Mouse (Mus musculus): Measurements from ENCODE around the gene Traf7. TPM values are rescaled to one million over a fixed set of nuclear protein-coding genes. Genes with fewer than 3 reads are reported as not detected.

Gene Traf7
- polyA plus RNA-seq, 1 experiment from 2014 or later: 103 TPM

DNA sequence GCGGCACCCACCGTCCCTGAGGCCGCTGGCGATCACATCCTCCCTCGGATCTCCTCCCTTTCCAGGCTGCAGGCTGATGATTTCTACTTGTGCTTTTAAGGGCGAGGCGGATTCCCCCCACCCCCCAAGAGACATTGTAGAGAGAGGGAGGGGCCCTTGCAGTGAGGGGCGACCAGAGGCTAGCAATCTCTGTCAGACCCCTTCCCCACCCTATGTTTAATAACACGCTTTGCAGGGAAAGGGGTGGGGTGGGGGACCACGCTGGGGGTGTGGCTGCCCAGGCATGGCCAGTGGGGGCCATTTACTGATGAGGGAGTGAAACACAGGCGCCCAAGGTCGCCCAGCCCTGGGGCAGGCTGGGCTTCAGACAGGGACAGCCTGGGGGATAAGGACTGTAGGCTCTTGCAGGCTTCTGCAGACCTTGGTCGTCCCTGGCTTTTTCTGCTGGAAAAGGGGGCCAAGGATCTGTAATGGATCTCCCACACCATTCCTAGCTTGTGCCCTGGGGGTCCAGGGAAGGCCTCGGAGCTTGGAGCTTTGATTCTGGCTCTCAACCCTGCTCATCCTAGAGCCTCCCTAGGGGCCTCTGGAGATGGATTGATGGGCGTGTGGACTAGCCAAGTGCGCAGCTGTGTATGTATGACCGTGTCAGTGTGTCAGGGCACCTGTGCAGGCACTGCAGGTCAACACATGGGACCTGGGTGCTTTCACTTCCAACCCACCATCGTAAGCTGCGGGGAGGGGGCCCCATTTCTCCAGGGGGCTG lies 38.3 kb downstream of the Traf7 start:
- no peaks in the 10 kb centered on the region for H3K27me3 ChIP-seq (ENCODE audit: control insufficient read depth, insufficient read depth, low read depth, low read length)
- H3K9me3 ChIP-seq (replicated peaks; ENCODE audit: control insufficient read depth, low read length, poor library complexity, severe bottlenecking): no peaks in the 10 kb centered on the region
- H3K36me3 ChIP-seq (ENCODE audit: control insufficient read depth, insufficient read depth, low read length): no peaks in the 10 kb centered on the region
- peak overlapping the region; percentile 59 for H3K4me3 ChIP-seq (ENCODE audit: low read depth, low read length)
- H3K27ac ChIP-seq (ENCODE audit: low read length): peak overlapping the region; percentile 85
- WGBS: 11% methylated on average over 18 of the region's 19 CpGs
- ATAC-seq: peak; percentile 26
- H3K9ac ChIP-seq (ENCODE audit: low read depth, low read length): peak overlapping the region; percentile 82
- H3K4me1 ChIP-seq (ENCODE audit: control insufficient read depth, insufficient read depth, low read length): peaks cover 37% of the 10 kb centered on the region
- peak overlapping the region; percentile 93 for H3K4me2 ChIP-seq (ENCODE audit: low read length)

DNA sequence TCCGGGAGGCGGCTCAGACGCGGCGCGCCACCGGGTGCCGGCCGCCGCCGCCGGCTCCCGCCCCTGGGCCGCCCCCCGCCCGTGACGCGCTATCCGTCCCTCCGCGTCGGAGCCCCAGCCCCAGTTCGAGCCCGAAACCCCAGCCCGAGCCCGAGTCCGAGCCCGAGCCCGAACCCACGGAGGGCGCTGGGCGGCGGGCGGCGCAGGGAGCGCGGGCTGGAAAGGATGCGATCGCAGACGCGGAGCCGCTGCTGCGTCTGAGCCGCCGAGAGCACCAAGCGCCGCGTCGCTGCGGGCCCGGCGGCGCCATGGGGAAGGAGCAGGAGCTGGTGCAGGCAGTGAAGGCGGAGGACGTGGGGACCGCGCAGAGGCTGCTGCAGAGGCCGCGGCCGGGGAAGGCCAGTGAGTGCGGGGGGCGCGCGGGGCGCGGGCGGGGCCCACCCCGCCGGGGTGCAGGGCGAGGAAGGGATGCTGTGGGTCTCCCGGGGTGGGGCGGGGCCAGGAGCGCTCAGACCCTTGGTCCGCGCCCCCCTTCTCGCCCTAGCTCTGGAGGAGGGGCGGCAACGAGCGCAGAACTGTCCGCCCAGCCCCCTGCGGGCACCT lies 39.0 kb downstream of the Traf7 start:
- peak; percentile 81 for ATAC-seq
- Histone ChIP-seq H3K4me2 (ENCODE audit: low read length) (peak overlapping the region; percentile 93), H3K27me3 (ENCODE audit: control insufficient read depth, insufficient read depth, low read depth, low read length) (no peaks in the 10 kb centered on the region), H3K36me3 (ENCODE audit: control insufficient read depth, insufficient read depth, low read length) (no peaks in the 10 kb centered on the region), H3K9ac (ENCODE audit: low read depth, low read length) (peak overlapping the region; percentile 82), H3K4me3 (ENCODE audit: low read depth, low read length) (peak overlapping the region; percentile 59), H3K9me3 (replicated peaks; ENCODE audit: control insufficient read depth, low read length, poor library complexity, severe bottlenecking) (no peaks in the 10 kb centered on the region), H3K4me1 (ENCODE audit: control insufficient read depth, insufficient read depth, low read length) (peaks cover 35% of the 10 kb centered on the region), H3K27ac (ENCODE audit: low read length) (peak overlapping the region; percentile 85)
- under 1% methylated on average over 28 of the region's 81 CpGs for WGBS

DNA sequence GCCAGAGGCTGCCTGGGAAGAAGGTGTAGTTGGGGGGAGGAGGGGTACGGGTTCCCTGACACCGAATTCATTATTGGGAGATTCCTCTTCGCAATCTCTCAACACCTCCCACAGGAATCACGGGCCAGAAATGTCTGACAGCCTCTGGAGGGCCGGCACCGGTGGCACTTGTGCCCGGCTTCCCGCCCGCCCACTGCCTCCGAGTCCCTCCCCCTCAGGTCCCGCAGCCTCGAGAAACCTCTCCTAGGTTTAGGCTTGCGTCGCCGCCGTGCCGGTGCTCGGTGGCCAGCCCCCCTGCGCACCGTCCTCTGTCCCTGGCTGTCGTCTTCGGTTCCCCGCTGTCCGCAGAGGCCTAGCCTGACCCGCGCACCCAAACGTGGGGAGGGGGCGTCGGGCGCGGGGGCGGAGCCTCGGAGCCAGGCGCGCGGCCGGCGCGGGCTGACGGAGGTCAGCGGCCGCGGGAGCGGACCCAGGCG lies 39.5 kb downstream of the Traf7 start, which contains the start of gene Caskin1:
Caskin1 (plus strand) TSS at position 416 of the 476 bp plus-strand sequence.
- Histone ChIP-seq H3K4me3 (ENCODE audit: low read depth, low read length) (peak within 1 kb of the TSS; percentile 59), H3K4me1 (ENCODE audit: control insufficient read depth, insufficient read depth, low read length) (peaks cover 35% of the 10 kb centered on the region)

DNA sequence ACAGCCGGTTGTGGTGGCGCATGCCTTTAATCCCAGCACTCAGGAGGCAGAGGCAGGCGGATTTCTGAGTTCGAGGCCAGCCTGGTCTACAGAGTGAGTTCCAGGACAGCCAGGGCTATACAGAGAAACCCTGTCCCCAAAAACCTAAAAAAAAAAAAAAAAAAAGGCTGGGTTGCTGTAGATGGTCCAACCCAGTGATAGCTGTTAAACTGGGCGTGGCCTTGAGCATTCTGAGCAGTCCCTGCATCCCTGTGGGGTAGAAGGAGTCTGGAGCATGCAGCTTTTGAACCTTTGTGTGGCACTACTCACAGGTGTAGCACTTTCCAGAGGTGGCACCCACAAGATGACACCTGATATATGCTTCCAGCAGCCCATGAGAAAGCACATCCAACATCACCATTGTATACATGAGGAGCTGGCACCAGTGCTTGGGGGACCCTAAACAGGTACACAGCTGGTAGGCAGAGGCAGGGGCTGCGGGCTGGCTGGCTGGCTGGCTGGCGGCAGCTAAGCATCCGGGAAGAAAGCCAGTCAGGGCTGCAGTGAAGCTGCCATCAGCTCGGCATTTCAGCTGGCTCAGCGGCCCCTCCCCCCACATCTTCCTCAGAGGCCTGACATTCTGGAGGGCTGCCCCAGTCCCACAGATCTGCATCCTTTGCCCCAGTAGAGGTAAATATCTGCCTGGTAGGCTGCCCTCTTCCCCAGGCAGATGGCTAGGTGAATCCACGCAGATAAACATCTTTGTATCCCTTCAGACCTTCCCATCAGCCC lies 42.5 kb downstream of the Traf7 start:
- no peak overlapping the region for H3K4me3 ChIP-seq (ENCODE audit: low read depth, low read length)
- peak overlapping the region; percentile 52; the same call in 1 of the 2 replicates for H3K27ac ChIP-seq (ENCODE audit: low read length)
- H3K4me1 ChIP-seq (ENCODE audit: control insufficient read depth, insufficient read depth, low read length): peaks cover 23% of the 10 kb centered on the region
- H3K36me3 ChIP-seq (ENCODE audit: control insufficient read depth, insufficient read depth, low read length): no peaks in the 10 kb centered on the region
- peak overlapping the region; percentile 40 for H3K9ac ChIP-seq (ENCODE audit: low read depth, low read length)
- no peaks in the 10 kb centered on the region for H3K9me3 ChIP-seq (replicated peaks; ENCODE audit: control insufficient read depth, low read length, poor library complexity, severe bottlenecking)
- no peak for ATAC-seq
- H3K4me2 ChIP-seq (ENCODE audit: low read length): no peak overlapping the region
- no peaks in the 10 kb centered on the region for H3K27me3 ChIP-seq (ENCODE audit: control insufficient read depth, insufficient read depth, low read depth, low read length)
- WGBS: 43% methylated on average over 11 of the region's 11 CpGs

More for the DNA sequence above, 39.5 kb downstream of the Traf7 start, which contains the start of gene Caskin1:
- peak; percentile 73 for ATAC-seq
- WGBS: under 1% methylated on average over 37 of the region's 45 CpGs
- H3K36me3 ChIP-seq (ENCODE audit: control insufficient read depth, insufficient read depth, low read length): no peaks in the 10 kb centered on the region
- H3K27ac ChIP-seq (ENCODE audit: low read length): peak within 1 kb of the TSS; percentile 85
- peak within 1 kb of the TSS; percentile 93 for H3K4me2 ChIP-seq (ENCODE audit: low read length)
- H3K9me3 ChIP-seq (replicated peaks; ENCODE audit: control insufficient read depth, low read length, poor library complexity, severe bottlenecking): no peaks in the 10 kb centered on the region
- no peaks in the 10 kb centered on the region for H3K27me3 ChIP-seq (ENCODE audit: control insufficient read depth, insufficient read depth, low read depth, low read length)
- H3K9ac ChIP-seq (ENCODE audit: low read depth, low read length): peak within 1 kb of the TSS; percentile 82

DNA sequence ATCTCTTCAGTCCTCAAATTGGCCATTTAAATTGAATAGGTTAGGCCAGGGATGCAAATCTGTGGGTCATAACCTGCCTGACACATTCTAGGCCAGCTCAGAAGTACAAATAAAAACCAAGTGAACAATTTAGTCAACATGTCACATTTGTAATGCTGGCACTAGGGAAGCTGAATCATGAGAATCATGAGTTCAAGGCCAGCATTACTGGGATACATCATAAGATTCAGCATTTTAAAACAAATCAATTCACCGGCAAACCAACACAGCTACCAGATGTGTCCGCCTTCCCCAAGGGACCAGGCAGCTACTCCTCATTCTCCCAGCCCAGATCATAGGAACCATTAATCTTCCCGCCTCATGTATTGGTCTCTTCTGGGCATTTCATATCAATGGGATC lies 44.2 kb downstream of the Traf7 start:
- no peaks in the 10 kb centered on the region for H3K36me3 ChIP-seq (ENCODE audit: control insufficient read depth, insufficient read depth, low read length)
- H3K4me1 ChIP-seq (ENCODE audit: control insufficient read depth, insufficient read depth, low read length): peaks cover 17% of the 10 kb centered on the region
- no peak overlapping the region for H3K9ac ChIP-seq (ENCODE audit: low read depth, low read length)
- ATAC-seq: no peak
- WGBS: 83% methylated on average over 3 of the region's 3 CpGs
- H3K4me3 ChIP-seq (ENCODE audit: low read depth, low read length): no peak overlapping the region
- no peak overlapping the region for H3K27ac ChIP-seq (ENCODE audit: low read length)
- no peaks in the 10 kb centered on the region for H3K9me3 ChIP-seq (replicated peaks; ENCODE audit: control insufficient read depth, low read length, poor library complexity, severe bottlenecking)
- H3K27me3 ChIP-seq (ENCODE audit: control insufficient read depth, insufficient read depth, low read depth, low read length): no peaks in the 10 kb centered on the region
- H3K4me2 ChIP-seq (ENCODE audit: low read length): no peak overlapping the region

DNA sequence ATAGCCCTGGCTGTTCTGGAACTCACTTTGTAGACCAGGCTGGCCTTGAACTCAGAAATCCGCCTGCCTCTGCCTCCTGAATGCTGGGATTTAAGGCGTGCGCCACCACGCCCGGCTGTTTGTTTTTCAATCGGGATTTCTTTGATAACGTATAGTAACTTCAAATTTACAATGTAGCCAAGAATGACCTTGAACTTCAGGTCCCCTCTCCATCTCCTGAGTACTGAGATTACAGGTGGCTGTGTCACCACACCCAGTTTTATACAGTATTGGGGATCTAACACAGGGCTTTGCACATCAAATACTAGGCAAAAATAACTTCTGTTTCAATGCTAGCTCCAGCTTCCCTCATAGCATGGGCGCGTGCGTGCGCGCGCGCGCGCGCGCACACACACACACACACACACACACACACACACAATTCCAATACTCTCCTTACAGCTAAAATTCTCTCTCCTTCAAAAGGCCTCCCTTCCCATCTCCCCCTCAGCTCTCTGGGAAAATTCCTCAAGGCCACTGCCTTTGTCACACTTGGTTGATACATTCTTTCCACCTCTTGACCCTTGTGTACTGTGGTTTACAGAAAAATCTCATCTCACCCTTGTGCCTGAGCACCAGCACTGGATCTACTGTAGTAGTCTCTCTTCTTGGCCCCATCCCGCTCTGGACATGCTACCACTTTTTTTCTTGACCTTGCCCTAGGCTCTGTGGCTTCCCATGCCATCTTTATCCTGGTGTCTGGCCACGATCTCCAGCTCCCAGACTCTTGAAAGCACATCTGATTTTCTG lies 46.5 kb downstream of the Traf7 start:
- H3K27ac ChIP-seq (ENCODE audit: low read length): no peak overlapping the region
- H3K27me3 ChIP-seq (ENCODE audit: control insufficient read depth, insufficient read depth, low read depth, low read length): no peaks in the 10 kb centered on the region
- no peak overlapping the region for H3K9ac ChIP-seq (ENCODE audit: low read depth, low read length)
- H3K9me3 ChIP-seq (replicated peaks; ENCODE audit: control insufficient read depth, low read length, poor library complexity, severe bottlenecking): no peaks in the 10 kb centered on the region
- ATAC-seq: no peak
- peaks cover 10% of the 10 kb centered on the region for H3K36me3 ChIP-seq (ENCODE audit: control insufficient read depth, insufficient read depth, low read length)
- peaks cover 16% of the 10 kb centered on the region for H3K4me1 ChIP-seq (ENCODE audit: control insufficient read depth, insufficient read depth, low read length)
- no peak overlapping the region for H3K4me3 ChIP-seq (ENCODE audit: low read depth, low read length)
- H3K4me2 ChIP-seq (ENCODE audit: low read length): no peak overlapping the region
- WGBS: 95% methylated on average over 20 of the region's 20 CpGs

DNA sequence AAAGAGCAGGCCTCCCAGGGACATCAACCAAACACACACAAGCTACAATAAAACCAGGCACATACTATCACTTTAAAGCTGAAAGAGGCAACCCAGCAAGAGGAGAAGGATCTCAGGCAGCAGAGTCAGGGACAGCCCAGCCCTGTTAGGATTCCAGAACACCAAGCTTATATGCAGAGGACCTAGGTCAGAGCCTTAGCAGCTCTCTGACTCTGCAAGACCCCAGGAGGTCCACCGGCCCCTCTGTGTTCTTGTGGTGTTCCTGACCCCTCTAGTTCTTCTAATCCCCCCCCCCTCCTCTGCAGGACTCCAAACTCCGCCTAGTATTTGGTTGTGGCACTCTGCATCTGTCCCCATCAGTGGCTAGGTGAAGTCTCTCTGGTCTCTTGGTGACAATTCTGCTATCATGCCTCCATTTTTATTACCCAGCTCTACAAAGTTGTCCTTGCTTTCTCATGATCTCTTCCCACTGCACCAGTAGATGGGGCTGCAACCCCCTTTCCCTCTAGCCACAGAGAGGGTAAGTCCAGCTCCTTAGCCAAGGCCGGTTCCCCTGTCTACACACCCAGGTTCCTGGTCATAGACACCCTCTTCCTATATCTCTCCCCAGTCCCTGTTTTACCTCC lies 47.4 kb downstream of the Traf7 start:
- H3K4me2 ChIP-seq (ENCODE audit: low read length): no peak overlapping the region
- H3K36me3 ChIP-seq (ENCODE audit: control insufficient read depth, insufficient read depth, low read length): peaks cover 16% of the 10 kb centered on the region
- no peak overlapping the region for H3K27ac ChIP-seq (ENCODE audit: low read length)
- H3K9ac ChIP-seq (ENCODE audit: low read depth, low read length): no peak overlapping the region
- H3K27me3 ChIP-seq (ENCODE audit: control insufficient read depth, insufficient read depth, low read depth, low read length): no peaks in the 10 kb centered on the region
- H3K4me3 ChIP-seq (ENCODE audit: low read depth, low read length): no peak overlapping the region
- 40% methylated on average over 3 of the region's 3 CpGs for WGBS
- no peak for ATAC-seq
- peaks cover 12% of the 10 kb centered on the region for H3K4me1 ChIP-seq (ENCODE audit: control insufficient read depth, insufficient read depth, low read length)
- no peaks in the 10 kb centered on the region for H3K9me3 ChIP-seq (replicated peaks; ENCODE audit: control insufficient read depth, low read length, poor library complexity, severe bottlenecking)

DNA sequence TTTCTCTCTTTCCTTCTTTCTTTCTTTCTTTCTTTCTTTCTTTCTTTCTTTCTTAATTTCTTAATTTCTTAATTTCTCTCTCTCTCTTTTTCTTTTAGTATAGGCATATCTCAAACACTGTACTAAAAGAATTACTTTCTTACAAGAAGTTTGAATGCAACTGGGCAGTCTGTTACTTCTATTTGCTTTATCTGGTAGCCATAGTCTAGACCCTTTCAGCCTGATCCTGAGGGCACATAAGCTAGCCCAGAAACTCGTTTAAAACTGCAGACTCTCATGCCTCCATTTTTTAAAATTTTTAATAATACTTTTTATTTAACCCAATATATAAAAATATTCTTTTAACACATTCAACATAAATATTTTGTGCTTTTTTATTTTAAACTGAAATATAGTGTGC lies 48.3 kb downstream of the Traf7 start:
- Histone ChIP-seq H3K36me3 (ENCODE audit: control insufficient read depth, insufficient read depth, low read length) (peaks cover 21% of the 10 kb centered on the region), H3K27me3 (ENCODE audit: control insufficient read depth, insufficient read depth, low read depth, low read length) (no peaks in the 10 kb centered on the region), H3K9ac (ENCODE audit: low read depth, low read length) (no peak overlapping the region), H3K27ac (ENCODE audit: low read length) (no peak overlapping the region), H3K4me3 (ENCODE audit: low read depth, low read length) (peak overlapping the region; percentile 80), H3K9me3 (replicated peaks; ENCODE audit: control insufficient read depth, low read length, poor library complexity, severe bottlenecking) (no peaks in the 10 kb centered on the region), H3K4me1 (ENCODE audit: control insufficient read depth, insufficient read depth, low read length) (peaks cover 10% of the 10 kb centered on the region), H3K4me2 (ENCODE audit: low read length) (peak overlapping the region; percentile 51; the same call in 1 of the 2 replicates)
- ATAC-seq: no peak
- WGBS: 33% methylated on average over 1 of the region's 1 CpGs
